Mouse (Mus musculus) splenic B cell, adult 2 months (primary cell): ENCODE measurements around the gene Bmyc.

ENCODE experiments used
- DNase-seq: peaks from one replicate; pipeline ENCODE4 v3.0.0-alpha.2; 2011; ENCODE audit warnings: low read depth, low spot score
- H3K27me3 ChIP-seq: 2 replicates; pipeline ENCODE4 v1.6.1; 2012; ENCODE audit warnings: mild to moderate bottlenecking, low read length, moderate library complexity, mixed read lengths; ENCODE audit not compliant: control insufficient read depth, poor library complexity, insufficient read depth, severe bottlenecking
- H3K36me3 ChIP-seq: 2 replicates; pipeline ENCODE4 v1.6.1; 2012; ENCODE audit warnings: mild to moderate bottlenecking, low read length, moderate library complexity, mixed read lengths; ENCODE audit not compliant: control insufficient read depth, poor library complexity, insufficient read depth, severe bottlenecking

Bmyc gene

DNA sequence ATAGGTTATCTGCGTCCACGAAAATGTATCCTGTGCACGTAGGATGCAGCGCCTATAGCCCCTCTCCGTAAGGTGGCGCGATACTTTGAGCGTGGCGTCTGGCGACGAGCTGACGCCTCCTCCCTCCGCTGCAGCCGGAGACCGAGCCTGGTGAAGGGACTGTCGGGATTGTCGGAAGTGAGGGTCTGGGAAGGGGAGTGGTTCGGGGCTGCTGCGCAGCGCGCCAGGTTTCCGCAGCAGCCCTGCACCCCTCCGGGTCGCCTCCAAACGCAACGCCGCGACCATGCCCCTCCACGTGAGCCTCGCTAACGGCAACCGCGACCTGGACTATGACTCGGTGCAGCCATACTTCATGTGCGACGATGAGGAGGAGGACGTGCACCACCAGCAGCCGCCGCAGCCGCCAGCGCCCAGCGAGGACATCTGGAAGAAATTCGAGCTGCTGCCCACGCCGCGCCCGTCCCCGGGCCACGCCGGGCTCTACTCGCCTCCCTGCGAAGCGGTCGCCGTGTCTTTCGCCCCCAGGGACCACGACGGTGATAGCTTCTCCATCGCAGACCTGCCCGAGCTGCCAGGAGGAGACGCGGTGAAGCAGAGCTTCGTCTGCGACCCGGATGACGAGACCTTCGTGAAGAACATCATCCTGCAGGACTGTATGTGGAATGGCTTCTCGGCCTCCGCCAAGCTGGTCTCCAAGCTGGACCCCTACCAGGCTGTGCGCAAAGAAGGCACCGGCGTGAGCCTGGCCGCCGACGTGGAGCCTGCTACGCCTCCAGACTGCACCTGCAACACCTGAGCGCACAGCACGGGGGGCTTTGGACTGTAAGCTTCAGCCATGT is at the start of gene Bmyc:
Gene Bmyc (plus strand): TSS at position 97 of the 839 bp plus-strand sequence.
- no peaks in the 10 kb centered on the region for H3K36me3 ChIP-seq
- DNase-seq: peak; percentile 77

DNA sequence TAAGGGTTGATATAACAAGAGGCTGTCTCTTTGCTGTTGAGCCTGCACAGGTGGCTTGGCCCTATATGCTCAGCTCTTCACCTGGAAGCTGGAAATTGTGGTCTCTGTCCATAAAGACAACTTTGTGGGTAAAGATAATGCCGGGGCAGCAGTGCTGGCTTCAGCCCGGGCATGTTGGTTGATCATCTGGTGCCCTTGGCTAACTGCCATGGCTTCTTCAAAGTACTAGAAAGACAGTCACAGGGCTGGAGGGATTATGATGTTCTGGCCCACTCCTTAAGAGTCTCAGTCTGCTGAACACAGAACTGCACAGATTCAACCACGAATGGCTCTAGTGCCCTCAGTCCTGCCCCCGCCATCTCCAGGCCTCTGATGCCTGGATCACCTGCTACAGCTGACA is 49.3 kb upstream of the Bmyc start:
- Histone ChIP-seq H3K36me3 (no peaks in the 10 kb centered on the region), H3K27me3 (no peaks in the 10 kb centered on the region)
- no peak for DNase-seq

More for the DNA sequence above, at the start of gene Bmyc:
- H3K27me3 ChIP-seq: no peaks in the 10 kb centered on the region

DNA sequence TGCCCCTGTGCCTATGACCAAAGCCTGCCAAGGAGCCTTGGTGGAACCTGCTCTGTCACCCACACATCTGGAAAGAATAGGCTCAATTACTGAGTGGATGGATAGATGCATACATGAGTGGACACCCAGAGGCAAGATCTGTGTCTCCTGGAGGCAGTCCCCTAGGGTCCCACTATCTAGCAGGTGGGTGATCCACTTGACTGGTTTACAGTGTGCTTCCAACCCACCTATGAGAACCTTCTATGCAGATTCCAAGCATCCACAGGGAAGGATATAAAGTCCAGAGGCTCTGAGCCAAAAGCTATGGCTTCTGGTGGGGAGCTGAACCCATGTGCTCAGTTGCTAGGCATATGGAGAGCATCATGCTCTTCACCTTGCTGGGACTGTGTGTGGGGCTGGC is 48.9 kb upstream of the Bmyc start, which contains the start of gene Lcn5:
Gene Lcn5 (plus strand): TSS at position 301 of the 400 bp plus-strand sequence.
- no peak for DNase-seq
- H3K36me3 ChIP-seq: no peaks in the 10 kb centered on the region
- H3K27me3 ChIP-seq: no peaks in the 10 kb centered on the region

DNA sequence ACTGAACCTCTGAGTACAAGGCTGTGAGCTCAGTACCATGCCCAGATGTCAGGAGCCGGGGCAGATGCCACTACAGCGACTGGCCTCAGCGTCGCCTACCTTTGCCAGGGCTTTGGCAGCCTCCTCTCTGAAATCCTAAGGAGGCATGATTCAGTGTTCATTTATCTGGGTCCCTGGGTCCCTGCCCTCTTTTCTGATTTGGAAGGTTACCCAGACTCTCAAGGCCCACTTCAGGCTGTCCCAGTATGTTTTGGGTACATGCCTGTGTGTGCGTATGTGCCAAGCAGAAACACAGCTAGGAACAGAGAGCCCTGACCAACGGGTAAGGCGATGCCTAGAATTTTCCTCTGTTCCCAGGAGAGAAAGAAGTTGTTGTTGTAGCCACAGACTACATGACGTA is 46.3 kb upstream of the Bmyc start:
- DNase-seq: no peak
- Histone ChIP-seq H3K36me3 (no peaks in the 10 kb centered on the region), H3K27me3 (no peaks in the 10 kb centered on the region)

DNA sequence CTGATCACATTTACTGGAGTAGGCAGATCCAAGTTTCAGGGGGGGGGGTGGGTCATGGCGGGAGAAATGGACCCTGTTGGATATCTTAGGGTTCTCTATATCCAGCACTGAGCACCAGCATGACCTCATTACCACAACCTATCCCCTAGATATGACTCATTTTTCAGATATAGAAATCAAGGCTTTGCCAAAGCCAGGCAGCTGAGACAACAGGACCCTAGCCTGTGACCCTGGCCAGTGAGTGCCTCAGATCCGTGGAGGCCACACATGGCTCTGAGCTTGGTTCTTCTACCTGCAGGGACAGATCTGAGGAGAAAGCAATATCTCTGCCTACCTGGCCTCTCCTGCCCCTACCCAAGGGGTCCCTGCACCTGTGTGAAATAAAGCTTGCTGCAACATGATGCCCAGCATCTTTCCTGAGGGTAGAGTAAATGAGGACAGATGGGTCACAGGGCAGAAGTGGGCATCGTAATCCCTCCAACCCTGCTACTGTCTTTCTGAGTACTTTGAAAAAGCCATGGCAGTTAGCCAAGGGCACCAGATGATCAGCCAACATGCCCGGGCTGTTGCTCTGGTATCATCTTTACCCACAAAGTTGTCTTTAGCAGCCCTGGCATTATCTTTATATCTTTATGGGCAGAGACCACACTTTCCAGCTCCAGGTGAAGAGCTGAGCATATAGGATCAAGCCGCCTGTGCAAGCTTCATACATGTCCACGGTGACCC is 45.1 kb upstream of the Bmyc start:
- no peaks in the 10 kb centered on the region for H3K27me3 ChIP-seq
- H3K36me3 ChIP-seq: no peaks in the 10 kb centered on the region
- no peak for DNase-seq

DNA sequence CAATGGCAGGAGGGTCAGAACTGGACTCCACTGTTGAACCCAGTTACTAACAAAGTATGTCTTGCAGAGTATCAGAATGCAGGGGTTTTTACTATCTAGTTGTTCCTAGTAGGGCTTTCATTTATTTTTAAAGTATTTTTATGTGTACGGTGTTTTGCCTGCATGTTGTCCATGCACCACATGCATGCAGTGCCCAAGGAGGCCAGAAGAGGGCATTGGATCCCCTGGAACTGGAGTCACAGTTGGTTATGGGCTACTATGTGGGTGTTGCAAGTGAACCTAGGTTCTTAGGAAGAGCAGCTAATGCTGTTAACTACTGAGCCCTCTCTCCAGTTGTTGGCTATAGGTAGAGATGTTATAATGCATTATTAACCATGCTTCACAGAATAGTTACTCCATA is 43.0 kb upstream of the Bmyc start:
- DNase-seq: peak; percentile 59
- Histone ChIP-seq H3K36me3 (no peaks in the 10 kb centered on the region), H3K27me3 (no peaks in the 10 kb centered on the region)

DNA sequence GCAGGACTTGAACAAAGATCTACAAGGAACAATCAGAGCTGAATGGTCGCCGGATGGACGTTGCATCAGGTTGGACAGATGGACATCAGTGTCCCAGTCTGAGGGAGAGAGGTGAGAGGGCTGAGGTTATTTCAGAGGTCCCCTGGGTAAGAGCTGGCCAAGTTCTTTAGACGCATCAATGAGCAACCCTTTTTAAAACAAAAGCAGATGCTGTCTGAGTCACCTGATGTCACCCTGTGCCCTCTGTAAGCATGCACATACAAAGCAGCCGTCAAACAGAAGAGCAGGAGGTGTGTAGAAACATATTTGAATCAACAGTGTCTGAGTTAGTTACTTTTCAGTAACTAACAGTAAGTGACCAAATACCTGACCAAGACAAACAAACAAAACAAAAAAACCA is 42.4 kb upstream of the Bmyc start:
- DNase-seq: no peak
- Histone ChIP-seq H3K36me3 (no peaks in the 10 kb centered on the region), H3K27me3 (no peaks in the 10 kb centered on the region)

DNA sequence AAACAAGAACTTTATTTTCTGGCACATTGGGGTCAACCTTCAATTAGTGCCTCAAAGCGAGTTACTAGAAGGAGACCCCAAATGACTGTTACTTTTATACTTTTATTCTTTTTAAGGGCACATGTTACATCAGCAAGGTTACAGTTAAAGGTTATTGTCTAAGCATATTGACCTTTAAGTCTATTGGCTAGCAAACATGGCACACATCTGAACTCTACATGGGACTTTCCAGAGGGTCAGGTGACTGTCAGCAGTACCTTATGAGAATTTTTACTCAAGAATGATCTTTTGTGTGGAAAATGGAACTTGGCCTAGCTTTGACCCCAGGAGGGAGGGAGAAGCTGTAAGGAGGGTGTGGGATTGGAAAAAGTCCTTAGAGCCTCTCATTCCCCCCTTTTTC is 40.0 kb upstream of the Bmyc start:
- Histone ChIP-seq H3K36me3 (no peaks in the 10 kb centered on the region), H3K27me3 (no peaks in the 10 kb centered on the region)
- DNase-seq: no peak

DNA sequence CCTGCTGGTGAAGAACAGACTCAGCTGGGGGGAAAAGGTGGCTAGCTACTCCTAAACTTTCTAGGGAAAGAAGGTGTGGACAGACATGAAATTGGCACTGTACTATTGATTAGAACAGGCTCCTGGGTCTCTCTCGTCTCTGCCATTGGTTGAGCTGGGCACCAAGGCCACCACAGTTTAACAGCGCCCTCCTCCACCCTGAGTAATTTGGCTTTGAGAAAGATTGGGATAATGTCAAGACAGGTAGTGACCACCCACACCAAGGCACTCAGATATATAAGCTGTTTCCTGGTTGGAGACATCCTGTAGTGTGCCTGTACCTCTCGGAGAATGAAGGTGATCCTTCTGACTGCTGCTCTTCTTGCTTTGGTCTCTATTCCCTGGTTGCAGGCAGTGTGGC is 30.1 kb upstream of the Bmyc start, which contains the start of gene Lcn6:
Gene Lcn6 (plus strand): TSS at position 301 of the 400 bp plus-strand sequence.
- no peaks in the 10 kb centered on the region for H3K36me3 ChIP-seq
- DNase-seq: no peak

DNA sequence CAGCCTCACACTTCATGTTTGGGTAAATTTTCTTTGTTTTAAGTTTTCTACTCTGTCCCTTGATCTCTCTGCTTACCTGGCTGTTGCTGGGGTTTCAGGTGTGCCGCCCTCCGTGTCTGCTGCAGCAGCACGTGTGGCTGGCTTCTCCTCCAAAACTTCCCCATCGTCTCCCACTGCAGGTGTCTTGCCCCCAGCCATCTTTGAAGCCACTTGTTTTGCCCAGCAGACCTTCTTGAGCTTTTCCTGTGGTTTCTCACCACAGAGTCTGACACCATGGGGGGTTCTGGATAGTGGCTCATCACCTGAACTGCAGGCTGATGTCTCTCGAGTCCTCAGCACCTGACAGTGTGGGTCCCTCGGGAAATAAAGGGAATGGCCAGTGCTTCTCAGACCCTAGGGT is 27.0 kb upstream of the Bmyc start:
- Histone ChIP-seq H3K36me3 (no peaks in the 10 kb centered on the region), H3K27me3 (no peaks in the 10 kb centered on the region)
- no peak for DNase-seq

More for the DNA sequence above, 30.1 kb upstream of the Bmyc start, which contains the start of gene Lcn6:
- no peaks in the 10 kb centered on the region for H3K27me3 ChIP-seq

DNA sequence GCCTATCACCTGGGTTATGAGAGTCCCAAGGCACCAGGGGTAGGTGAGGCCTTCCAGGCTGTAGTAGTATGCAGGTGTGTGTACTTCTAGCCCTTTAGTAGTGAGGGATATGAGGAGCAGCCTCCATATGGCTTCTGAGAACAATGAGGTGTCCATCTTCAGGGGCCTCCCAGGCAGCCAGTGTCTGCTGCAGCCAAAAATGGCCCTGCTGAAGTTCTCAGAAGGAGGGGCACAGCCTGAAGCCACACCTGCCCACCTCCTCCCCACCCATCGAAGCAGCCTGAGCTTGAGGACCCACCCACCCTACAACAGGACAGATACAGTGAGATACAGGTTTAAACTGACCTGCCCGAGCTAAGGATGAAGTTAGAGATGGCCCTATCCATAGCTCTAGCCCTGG is 24.1 kb upstream of the Bmyc start, which contains the start of gene Lcn10:
Gene Lcn10 (plus strand): TSS at position 301 of the 400 bp plus-strand sequence.
- Histone ChIP-seq H3K36me3 (no peaks in the 10 kb centered on the region), H3K27me3 (no peaks in the 10 kb centered on the region)
- DNase-seq: no peak

DNA sequence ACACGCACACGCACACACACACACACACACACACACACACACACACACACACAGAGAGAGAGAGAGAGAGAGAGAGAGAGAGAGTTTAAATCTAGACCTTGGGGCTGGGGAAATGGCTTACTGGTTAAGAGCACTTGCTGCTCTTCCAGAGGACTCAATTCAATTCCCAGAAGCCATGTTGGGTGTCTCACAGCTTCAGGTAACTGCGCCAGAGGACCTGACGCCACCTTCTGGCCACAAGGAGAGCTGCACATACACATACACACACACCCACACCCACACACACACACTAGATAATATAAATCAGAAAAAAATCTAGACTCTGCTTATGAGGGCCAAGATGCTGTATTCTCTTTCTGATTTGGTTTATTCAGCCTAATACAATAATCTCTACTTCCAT is 19.6 kb upstream of the Bmyc start:
- no peaks in the 10 kb centered on the region for H3K27me3 ChIP-seq
- DNase-seq: no peak
- no peaks in the 10 kb centered on the region for H3K36me3 ChIP-seq

DNA sequence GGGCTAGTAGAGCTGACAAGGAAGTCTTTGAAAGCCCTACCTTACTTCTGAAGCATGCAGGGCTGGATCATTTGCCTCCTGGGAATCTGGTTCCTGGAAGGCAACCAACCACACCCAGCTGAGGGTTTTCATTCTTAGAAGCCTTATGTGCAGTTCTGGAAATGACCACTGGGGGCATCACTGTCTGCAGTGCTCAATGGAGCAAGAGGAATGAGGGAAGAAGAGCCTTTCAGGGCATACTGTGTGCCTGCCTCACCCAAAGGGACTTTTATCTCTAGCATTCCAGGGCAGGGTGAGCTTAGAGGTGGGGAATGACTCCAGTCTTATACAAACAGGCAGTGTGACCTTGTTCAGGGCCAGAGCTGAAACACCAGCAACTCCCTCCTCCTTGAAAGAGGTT is 11.9 kb upstream of the Bmyc start:
- Histone ChIP-seq H3K27me3 (no peaks in the 10 kb centered on the region), H3K36me3 (no peaks in the 10 kb centered on the region)
- DNase-seq: peak; percentile 79

DNA sequence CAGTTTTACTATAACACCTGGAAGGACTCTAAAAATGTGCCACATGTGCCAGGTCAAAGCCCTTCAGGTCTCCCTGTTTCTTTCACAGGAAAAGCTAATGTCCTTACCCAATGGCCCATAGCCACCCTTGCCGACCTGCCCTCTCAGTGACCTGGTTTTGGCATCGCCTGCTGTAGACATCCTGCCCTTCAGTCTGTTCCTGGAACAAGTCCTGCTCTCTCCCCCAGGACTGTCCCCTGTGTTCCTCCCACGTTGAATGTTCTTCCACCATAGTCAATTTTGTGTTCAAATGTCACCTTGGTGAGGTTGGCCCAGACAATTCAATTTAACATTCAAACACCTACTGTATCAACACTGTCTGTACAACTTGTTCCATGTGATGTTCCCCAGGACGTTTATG is 9.6 kb upstream of the Bmyc start:
- DNase-seq: no peak
- Histone ChIP-seq H3K36me3 (no peaks in the 10 kb centered on the region), H3K27me3 (no peaks in the 10 kb centered on the region)

DNA sequence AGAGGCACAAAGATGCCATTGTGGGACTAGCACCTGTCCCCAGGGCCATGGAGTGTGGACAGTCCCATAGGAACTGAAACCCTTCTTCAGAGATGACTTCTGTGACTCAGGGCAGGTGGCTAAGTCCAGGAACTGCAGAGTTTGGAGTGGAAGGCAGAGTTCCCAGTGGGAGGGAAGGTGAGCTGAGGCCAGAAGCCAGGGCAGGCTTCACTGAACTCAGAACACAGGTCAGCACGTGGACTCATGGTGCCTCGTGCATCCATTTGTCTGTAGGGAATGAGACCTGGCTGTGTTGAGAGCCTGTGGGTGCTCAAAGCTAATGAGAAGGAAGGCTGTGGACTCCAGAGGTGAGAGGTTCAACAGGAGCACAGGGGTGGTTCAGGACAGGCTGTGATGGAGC is 7.8 kb upstream of the Bmyc start:
- no peaks in the 10 kb centered on the region for H3K36me3 ChIP-seq
- DNase-seq: no peak
- no peaks in the 10 kb centered on the region for H3K27me3 ChIP-seq
